ENCODE assay signal across 32 mouse cellular contexts in the genomic region with DNA sequence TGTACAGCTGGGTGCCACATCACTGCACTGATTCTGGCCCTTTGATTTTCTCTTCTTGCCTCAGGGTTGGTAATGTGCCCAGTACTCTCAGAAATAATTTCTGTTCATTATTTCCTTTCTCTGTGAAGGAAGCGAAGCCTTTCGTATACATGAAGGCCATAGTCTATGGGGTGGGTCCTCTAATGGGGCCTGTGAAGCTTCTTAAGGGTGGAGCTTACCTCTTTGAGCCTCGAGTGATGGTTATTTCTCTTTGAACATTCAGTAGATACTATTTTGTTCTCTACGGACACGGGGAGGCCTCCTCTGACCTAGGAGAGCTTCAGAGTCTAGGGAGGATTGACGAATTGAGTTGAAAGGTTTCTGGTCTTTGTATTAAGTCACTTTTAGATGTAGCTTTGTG.
DNase-seq lines count a peak whose midpoint lies in the region; ATAC-seq and TF ChIP-seq lines count a peak whose summit lies in the region.
"Had no signal": no experiment of that assay in that cellular context is flagged by ENCODE, and none has a peak within 500 bp of the region (broad histone marks: within the 10 kb centered on the region; RNA-seq: fewer than 3 reads in every experiment).

No protein-coding gene starts in this region.

- H3K9ac ChIP-seq in forebrain, embryonic 14.5 days (ENCODE audit: low read length) = no peak overlapping the region
- H3K9ac ChIP-seq in forebrain, postnatal 0 days = no peak overlapping the region
- H3K9ac ChIP-seq in midbrain, embryonic 13.5 days (replicated peaks) = no peak overlapping the region
- no peak overlapping the region for H3K9ac ChIP-seq in midbrain, embryonic 14.5 days (replicated peaks; ENCODE audit: low read length)
- H3K9ac ChIP-seq: embryonic facial prominence, embryonic 13.5 days; forebrain, embryonic 12.5 days; heart, embryonic 15.5 days; hindbrain, embryonic 13.5 days had no signal

- DNase-seq in forebrain, embryonic 14.5 days (ENCODE audit: low spot score) = peak; percentile 19
- no peak for DNase-seq in forebrain, postnatal 0 days
- DNase-seq in midbrain, embryonic 14.5 days = no peak
- peak; percentile 3 for DNase-seq in testis, postnatal 10 days (ENCODE audit: low spot score)
- DNase-seq in testis, postnatal 14 days (ENCODE audit: low spot score) = no peak
- DNase-seq: adrenal gland, postnatal 10 days; adrenal gland, postnatal 36 days; B cell, adult 2 months; cerebellum, adult 11 months; cerebellum, adult 2 months; cerebellum, adult 9-11 months; cerebellum, postnatal 25 days; embryo, embryonic 11 days; gastrocnemius, postnatal 10 days; gastrocnemius, postnatal 36 days; heart, postnatal 10 days; heart, postnatal 36 days had no signal

- no peaks in the 10 kb centered on the region for H3K27me3 ChIP-seq in forebrain, embryonic 14.5 days (replicated peaks; ENCODE audit: control insufficient read depth, insufficient read depth, low read length)
- H3K27me3 ChIP-seq in forebrain, postnatal 0 days (ENCODE audit: insufficient read depth, low read length) = no peaks in the 10 kb centered on the region
- H3K27me3 ChIP-seq in midbrain, embryonic 13.5 days = no peaks in the 10 kb centered on the region
- no peaks in the 10 kb centered on the region for H3K27me3 ChIP-seq in midbrain, embryonic 14.5 days (ENCODE audit: control insufficient read depth, insufficient read depth, low read length)
- H3K27me3 ChIP-seq: CH12.LX; embryonic facial prominence, embryonic 13.5 days; forebrain, embryonic 12.5 days; heart, embryonic 15.5 days; hindbrain, embryonic 13.5 days; Patski had no signal

- no peak for TF ChIP-seq POLR2A in cortical plate, adult 2 months (IDR thresholded peaks at IDR 0.05; ENCODE audit: extremely low read depth, insufficient read depth, low read length)

- 85% methylated on average over 6 of the region's 6 CpGs for WGBS in forebrain, embryonic 14.5 days
- WGBS in forebrain, postnatal 0 days = 73% methylated on average over 6 of the region's 6 CpGs
- 83% methylated on average over 6 of the region's 6 CpGs for WGBS in midbrain, embryonic 13.5 days
- WGBS in midbrain, embryonic 14.5 days = 88% methylated on average over 6 of the region's 6 CpGs

- H3K27ac ChIP-seq in forebrain, embryonic 14.5 days (ENCODE audit: low read depth, low read length) = no peak overlapping the region
- H3K27ac ChIP-seq in forebrain, postnatal 0 days (ENCODE audit: low read depth, low read length) = no peak overlapping the region
- H3K27ac ChIP-seq in midbrain, embryonic 13.5 days = no peak overlapping the region
- H3K27ac ChIP-seq in midbrain, embryonic 14.5 days (replicated peaks; ENCODE audit: low read depth, low read length) = no peak overlapping the region
- peak overlapping the region; percentile 59; the same call in 1 of the 2 replicates for H3K27ac ChIP-seq in cortical plate, adult 2 months (ENCODE audit: insufficient read depth, low read length)
- H3K27ac ChIP-seq: embryonic facial prominence, embryonic 10.5 days; embryonic facial prominence, embryonic 13.5 days; forebrain, embryonic 12.5 days; heart, adult 2 months; heart, embryonic 15.5 days; hindbrain, embryonic 10.5 days; hindbrain, embryonic 13.5 days had no signal

- no peaks in the 10 kb centered on the region for H3K9me3 ChIP-seq in forebrain, embryonic 14.5 days (replicated peaks; ENCODE audit: control insufficient read depth, low read length)
- H3K9me3 ChIP-seq in forebrain, postnatal 0 days (ENCODE audit: low read length) = no peaks in the 10 kb centered on the region
- H3K9me3 ChIP-seq in midbrain, embryonic 13.5 days = no peaks in the 10 kb centered on the region
- no peaks in the 10 kb centered on the region for H3K9me3 ChIP-seq in midbrain, embryonic 14.5 days (ENCODE audit: control insufficient read depth, low read length)
- H3K9me3 ChIP-seq: embryonic facial prominence, embryonic 10.5 days; embryonic facial prominence, embryonic 13.5 days; forebrain, embryonic 12.5 days; G1E; heart, embryonic 15.5 days; hindbrain, embryonic 10.5 days; hindbrain, embryonic 13.5 days had no signal

- H3K4me2 ChIP-seq in forebrain, embryonic 14.5 days (ENCODE audit: low read length) = no peak overlapping the region
- no peak overlapping the region for H3K4me2 ChIP-seq in forebrain, postnatal 0 days (ENCODE audit: low read depth)
- no peak overlapping the region for H3K4me2 ChIP-seq in midbrain, embryonic 13.5 days (replicated peaks)
- no peak overlapping the region for H3K4me2 ChIP-seq in midbrain, embryonic 14.5 days (ENCODE audit: low read length)
- H3K4me2 ChIP-seq: embryonic facial prominence, embryonic 13.5 days; forebrain, embryonic 12.5 days; heart, embryonic 11.5 days; heart, embryonic 15.5 days; hindbrain, embryonic 13.5 days had no signal

- TF ChIP-seq CTCF in forebrain, postnatal 0 days (IDR thresholded peaks at IDR 0.05; ENCODE audit: low read depth) = no peak
- no peak for TF ChIP-seq CTCF in cortical plate, adult 2 months (IDR thresholded peaks at IDR 0.05; ENCODE audit: extremely low read depth, insufficient read depth, low read length)

- no peak overlapping the region for H3K4me3 ChIP-seq in forebrain, embryonic 14.5 days (ENCODE audit: low read depth, low read length)
- H3K4me3 ChIP-seq in forebrain, postnatal 0 days (ENCODE audit: low read depth, low read length) = no peak overlapping the region
- H3K4me3 ChIP-seq in midbrain, embryonic 13.5 days (replicated peaks) = no peak overlapping the region
- no peak overlapping the region for H3K4me3 ChIP-seq in midbrain, embryonic 14.5 days (replicated peaks; ENCODE audit: low read depth, low read length)
- H3K4me3 ChIP-seq in cortical plate, adult 2 months (ENCODE audit: insufficient read depth, low read length) = no peak overlapping the region
- H3K4me3 ChIP-seq: embryonic facial prominence, embryonic 10.5 days; embryonic facial prominence, embryonic 13.5 days; erythroblast, embryonic 14.5 days; forebrain, embryonic 12.5 days; heart, adult 2 months; heart, embryonic 15.5 days; hindbrain, embryonic 10.5 days; hindbrain, embryonic 13.5 days had no signal

- no peaks in the 10 kb centered on the region for H3K4me1 ChIP-seq in forebrain, embryonic 14.5 days (ENCODE audit: control insufficient read depth, insufficient read depth, low read length)
- no peaks in the 10 kb centered on the region for H3K4me1 ChIP-seq in forebrain, postnatal 0 days (ENCODE audit: insufficient read depth)
- no peaks in the 10 kb centered on the region for H3K4me1 ChIP-seq in midbrain, embryonic 13.5 days (replicated peaks)
- no peaks in the 10 kb centered on the region for H3K4me1 ChIP-seq in midbrain, embryonic 14.5 days (ENCODE audit: control insufficient read depth, insufficient read depth, low read length)
- no peaks in the 10 kb centered on the region for H3K4me1 ChIP-seq in cortical plate, adult 2 months (ENCODE audit: control insufficient read depth, insufficient read depth, low read length)
- H3K4me1 ChIP-seq: embryonic facial prominence, embryonic 10.5 days; embryonic facial prominence, embryonic 13.5 days; forebrain, embryonic 12.5 days; heart, embryonic 15.5 days; hindbrain, embryonic 10.5 days; hindbrain, embryonic 13.5 days had no signal

- peak; percentile 42; the same call in 1 of the 2 replicates for ATAC-seq in forebrain, embryonic 14.5 days
- no peak for ATAC-seq in forebrain, postnatal 0 days
- peak; percentile 37; the same call in 1 of the 2 replicates for ATAC-seq in midbrain, embryonic 13.5 days
- ATAC-seq in midbrain, embryonic 14.5 days (ENCODE audit: low FRiP score, low TSS enrichment) = no peak
- ATAC-seq: hindbrain, embryonic 16.5 days; Patski had no signal

- peaks cover 28% of the 10 kb centered on the region for H3K36me3 ChIP-seq in forebrain, embryonic 14.5 days (ENCODE audit: control insufficient read depth, insufficient read depth, low read length)
- H3K36me3 ChIP-seq in forebrain, postnatal 0 days (ENCODE audit: insufficient read depth) = peaks cover 14% of the 10 kb centered on the region
- peaks cover 34% of the 10 kb centered on the region for H3K36me3 ChIP-seq in midbrain, embryonic 13.5 days
- peaks cover 31% of the 10 kb centered on the region for H3K36me3 ChIP-seq in midbrain, embryonic 14.5 days (ENCODE audit: control insufficient read depth, insufficient read depth, low read length)

Comparison
In these comparisons a context has a peak if more than half of its experiments do, and no peak if none do; other contexts are left out.
1. ATAC-seq: peak in forebrain, embryonic 14.5 days (single experiment) and midbrain, embryonic 13.5 days (single experiment); none in forebrain, postnatal 0 days (single experiment) and midbrain, embryonic 14.5 days (single experiment).
2. DNase-seq: peak in forebrain, embryonic 14.5 days (single experiment) and testis, postnatal 10 days (single experiment); none in forebrain, postnatal 0 days (single experiment), midbrain, embryonic 14.5 days (single experiment) and testis, postnatal 14 days (single experiment).